Mouse (Mus musculus) layer of hippocampus, adult 18-20 months (tissue): ENCODE data around the gene Tcl1b1. TPM values are rescaled to one million over a fixed set of nuclear protein-coding genes. Genes with fewer than 3 reads are reported as not detected.
"Not testable (repeated sequence)": the region's sequence is repeated elsewhere in the genome, so short reads cannot be mapped to it uniquely, and the experiment has no call there.

Source experiments
- DNase-seq, 2 experiments: peaks; one replicate each; pipeline ENCODE4 v3.0.0; 2022; ENCODE audit warnings: low spot score in 2 of 2
- total RNA-seq, 2 experiments: library from RNA; stranded (reverse); gene quantifications; 2 replicates each; pipeline ENCODE4 v1.2.3; 2021

The Tcl1b1 gene
- total RNA-seq, 2 experiments from 2014 or later, result not detected

DNA sequence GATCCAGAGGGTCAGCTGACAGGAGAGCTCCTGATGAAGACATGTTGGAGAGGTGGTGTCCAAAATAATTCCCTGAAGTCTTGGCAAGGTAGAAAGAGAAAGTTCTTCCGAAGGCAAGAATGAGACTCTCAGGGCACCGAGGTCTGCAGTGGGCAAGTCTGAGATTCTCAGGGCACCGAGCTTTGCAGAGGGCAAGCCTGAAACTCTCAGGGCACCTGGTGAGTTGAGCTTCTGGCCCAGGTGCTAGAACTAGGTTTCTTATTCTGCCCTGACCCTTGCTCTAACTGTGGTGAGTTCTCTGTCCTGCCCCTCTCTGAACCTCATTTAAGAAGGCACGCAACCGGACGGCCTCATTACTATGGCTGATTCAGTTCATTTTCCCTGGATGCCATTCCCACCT is 31.3 kb downstream of the Tcl1b1 start, which contains the start of gene Tcl1b3:
Gene Tcl1b3 (plus strand): TSS at position 301 of the 400 bp plus-strand sequence.
- DNase-seq, result not testable (repeated sequence)

GRCm38 (mm10) chr12:105199684-105200497 is 40.4 kb downstream of the Tcl1b1 start:
- DNase-seq, result not testable (repeated sequence)

GRCm38 (mm10) chr12:105201657-105202056 is 42.2 kb downstream of the Tcl1b1 start, which contains the start of gene Tcl1b4:
Gene Tcl1b4, plus strand, starts transcription at chr12:105201957.
- DNase-seq, result not testable (repeated sequence)

GRCm38 (mm10) chr12:105207071-105207470 is 47.6 kb downstream of the Tcl1b1 start:
- DNase-seq, result no peak

GRCm38 (mm10) chr12:105208441-105208840 is 49.0 kb downstream of the Tcl1b1 start:
- DNase-seq, result no peak

DNA sequence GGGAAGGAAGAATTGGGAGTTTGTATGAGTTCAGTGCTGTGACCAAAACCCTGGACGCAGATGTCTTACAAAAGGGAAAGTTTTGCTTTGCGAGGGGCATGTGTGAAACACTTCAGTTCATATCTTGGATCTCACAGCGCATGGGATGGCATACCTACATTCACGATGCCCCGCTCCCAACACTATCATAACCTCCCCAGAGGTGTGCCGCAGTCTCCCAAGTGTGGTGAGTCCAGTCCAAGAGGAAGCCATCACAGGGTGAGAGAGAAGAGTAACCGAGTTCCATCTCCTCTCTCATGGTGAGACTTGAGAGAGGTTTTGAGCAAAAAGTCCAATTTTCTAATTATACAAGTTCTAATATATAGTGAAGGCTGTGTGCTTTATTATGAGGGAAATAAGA is 49.7 kb downstream of the Tcl1b1 start:
- no peak for DNase-seq

Other genes starting within 250 kb of the Tcl1b1 start
- gene Syne3, start 149.9 kb upstream of the Tcl1b1 start, total RNA-seq, result 1 to 10 TPM; 2.0 to 2.3 TPM
- 10 to 100 TPM; 45.9 to 46.2 TPM for gene Glrx5, start 127.0 kb upstream of the Tcl1b1 start, total RNA-seq
- gene Tcl1b2, start 13.7 kb upstream of the Tcl1b1 start, total RNA-seq, result not detected
- not detected for gene Tcl1b5, start 16.7 kb downstream of the Tcl1b1 start, total RNA-seq
- gene Tcl1b3, start 31.4 kb downstream of the Tcl1b1 start, total RNA-seq, result not detected
- gene Tcl1b4, start 42.3 kb downstream of the Tcl1b1 start, total RNA-seq, result not detected
- gene Tcl1, start 63.1 kb downstream of the Tcl1b1 start, total RNA-seq, result not detected
- gene Tunar, start 174.2 kb downstream of the Tcl1b1 start, total RNA-seq, result 10 to 100 TPM; 16.2 to 16.8 TPM